Mouse (Mus musculus) 3T3-L1 (cell line): ENCODE results near the gene Steap1.
A peak's percentile ranks its signal among the peaks of the same experiment; 100 is the strongest.

Experiments used
- DNase-seq: peaks from one replicate; pipeline ENCODE4 v3.0.0-alpha.2; 2015; ENCODE audit warnings: low read depth, low spot score

Gene Steap1

GRCm38 (mm10) chr5:5748866-5749682, at the start of gene Steap1:
Gene Steap1, minus strand, starts transcription at chr5:5749326.
- peak; percentile 89 for DNase-seq

GRCm38 (mm10) chr5:5787106-5787505, 38.0 kb upstream of the Steap1 start:
- no peak for DNase-seq

GRCm38 (mm10) chr5:5756392-5757019, 7.4 kb upstream of the Steap1 start:
- DNase-seq: peak; percentile 46

GRCm38 (mm10) chr5:5755039-5755438, 5.9 kb upstream of the Steap1 start:
- peak; percentile 86 for DNase-seq

- DNase-seq: peak; percentile 87
Observed at GRCm38 (mm10) chr5:5749772-5750222, 671 bp upstream of the Steap1 start.

GRCm38 (mm10) chr5:5734445-5734844, 14.7 kb downstream of the Steap1 start:
- no peak for DNase-seq

GRCm38 (mm10) chr5:5732858-5733257, 16.3 kb downstream of the Steap1 start:
- no peak for DNase-seq

GRCm38 (mm10) chr5:5732208-5732607, 16.9 kb downstream of the Steap1 start:
- no peak for DNase-seq

GRCm38 (mm10) chr5:5729904-5730303, 19.2 kb downstream of the Steap1 start:
- DNase-seq: no peak

- DNase-seq: no peak
Observed at GRCm38 (mm10) chr5:5722217-5722616, 26.9 kb downstream of the Steap1 start.

- no peak for DNase-seq
Observed at GRCm38 (mm10) chr5:5711032-5711431, 38.1 kb downstream of the Steap1 start.

- peak; percentile 59 for DNase-seq
Observed at GRCm38 (mm10) chr5:5707341-5708278, 41.5 kb downstream of the Steap1 start.

- no peak for DNase-seq
Observed at GRCm38 (mm10) chr5:5705019-5705418, 44.1 kb downstream of the Steap1 start.

GRCm38 (mm10) chr5:5700386-5700785, 48.7 kb downstream of the Steap1 start:
- no peak for DNase-seq

GRCm38 (mm10) chr5:5698830-5699229, 50.3 kb downstream of the Steap1 start:
- no peak for DNase-seq

GRCm38 (mm10) chr5:5695401-5695942, 53.7 kb downstream of the Steap1 start:
- peak; percentile 78 for DNase-seq

- peak; percentile 80 for DNase-seq
Observed at GRCm38 (mm10) chr5:5693956-5694653, 55.0 kb downstream of the Steap1 start, which contains the start of gene Steap2. Gene Steap2, minus strand, starts transcription at chr5:5694578.

GRCm38 (mm10) chr5:5693541-5693955, 55.6 kb downstream of the Steap1 start:
- peak; percentile 62 for DNase-seq

- peak; percentile 64 for DNase-seq
Observed at GRCm38 (mm10) chr5:5692167-5692738, 56.9 kb downstream of the Steap1 start.

- DNase-seq: peak; percentile 87
Observed at GRCm38 (mm10) chr5:5688945-5689540, 60.1 kb downstream of the Steap1 start.
